Mouse (Mus musculus) brain, embryonic 14.5 days (tissue): Measurements from ENCODE around the gene Cacnb4.

Source experiments
- CTCF ChIP-seq: fragments of 200-500 bp; IDR thresholded peaks from 2 replicates; pipeline ENCODE4 v1.5.1; 2012; ENCODE audit warnings: inconsistent platforms, mild to moderate bottlenecking, moderate library complexity, borderline replicate concordance; ENCODE audit not compliant: insufficient read depth, insufficient read length; ENCODE audit errors: extremely low read depth
- POLR2A ChIP-seq: fragments of 200-500 bp; IDR thresholded peaks from 2 replicates; pipeline ENCODE4 v1.6.1; 2012; ENCODE audit warnings: mild to moderate bottlenecking, inconsistent platforms, borderline replicate concordance; ENCODE audit not compliant: poor library complexity, insufficient read depth, insufficient read length, severe bottlenecking; ENCODE audit errors: extremely low read depth

GRCm38 (mm10) chr2:52557503-52558275 lies 118.9 kb downstream of the Cacnb4 start:
- TF ChIP-seq CTCF (no peak), POLR2A (no peak)
